Mouse (Mus musculus) thymus, adult 18-20 months (tissue): ENCODE results near the gene Kcnj4.

ENCODE experiments used
- DNase-seq, 2 experiments: peaks; one replicate each; pipeline ENCODE4 v3.0.0; 2022; ENCODE audit warnings: mixed read lengths in 2 of 2

The Kcnj4 gene

GRCm38 (mm10) chr15:79455106-79455810 lies 49.8 kb downstream of the Kcnj4 start, which contains the start of gene Csnk1e:
TSS of gene Csnk1e (minus strand) at chr15:79455566.
- DNase-seq, result peak; percentile 38 to 47

- no peak for DNase-seq
Measured at GRCm38 (mm10) chr15:79453831-79454230, 51.2 kb downstream of the Kcnj4 start.

GRCm38 (mm10) chr15:79448041-79448440 lies 57.0 kb downstream of the Kcnj4 start:
- no peak for DNase-seq

DNA sequence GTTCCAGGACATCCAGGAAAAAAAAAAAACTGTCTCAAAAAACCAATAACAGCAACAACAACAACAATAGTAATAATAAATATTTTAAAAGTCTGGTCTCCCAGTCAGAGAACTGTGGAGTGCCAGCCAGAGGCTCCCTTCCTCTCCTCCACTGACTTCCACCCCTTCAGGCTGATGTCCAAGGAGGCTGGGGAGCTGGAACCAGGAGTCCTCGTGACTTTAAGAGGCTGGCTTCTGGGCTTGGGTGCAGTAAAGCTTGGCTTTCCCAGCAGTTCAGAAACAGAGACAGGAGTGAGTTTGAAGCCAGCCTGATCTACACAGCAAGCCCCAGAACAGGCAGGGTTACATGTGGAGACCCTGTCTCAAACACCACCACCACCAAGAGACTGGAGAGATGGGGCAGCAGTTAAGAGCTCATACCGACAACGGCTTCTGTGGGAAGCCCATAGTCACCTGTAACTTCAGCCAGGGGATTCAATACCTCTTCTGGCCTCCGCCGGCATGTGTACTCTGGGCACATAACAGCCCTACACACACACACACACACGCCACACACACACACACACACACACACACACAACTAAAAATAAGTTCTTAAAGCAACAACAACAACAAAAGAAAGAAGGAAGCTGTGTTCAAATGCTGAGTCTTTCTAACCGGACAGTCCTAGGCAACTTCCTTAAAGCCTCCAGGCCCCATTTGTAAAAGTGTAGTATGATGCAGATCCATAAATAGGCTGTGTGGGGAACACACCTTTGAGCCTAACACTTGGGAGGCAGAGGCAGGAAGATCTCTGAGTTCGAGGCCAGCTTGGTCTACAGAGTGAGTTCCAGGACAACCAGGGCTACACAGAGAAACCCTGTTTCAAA lies 59.0 kb downstream of the Kcnj4 start:
- DNase-seq, result no peak

- DNase-seq, result no peak
Measured at GRCm38 (mm10) chr15:79443856-79444410, 61.1 kb downstream of the Kcnj4 start.

- no peak for DNase-seq
Measured at GRCm38 (mm10) chr15:79442961-79443518, 62.0 kb downstream of the Kcnj4 start.

DNA sequence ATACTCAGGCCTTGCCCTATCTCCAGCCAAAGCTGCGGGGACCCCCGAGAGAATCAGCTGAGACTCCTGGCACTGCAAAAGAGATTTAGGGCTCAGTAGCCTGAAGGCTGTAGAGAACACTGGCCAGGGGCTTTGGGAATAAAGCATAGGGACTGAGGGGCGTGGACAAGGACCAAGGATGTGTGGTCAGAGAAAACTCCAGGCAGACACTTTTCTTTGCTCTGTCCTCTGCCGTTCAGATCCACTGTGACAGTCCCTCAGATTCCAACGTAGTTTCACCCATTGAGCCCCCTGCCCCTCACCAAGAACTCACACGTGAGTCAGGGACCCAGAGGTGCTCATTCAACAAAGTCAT lies 62.8 kb downstream of the Kcnj4 start:
- no peak for DNase-seq

- peak; percentile 60 to 64 for DNase-seq
Measured at GRCm38 (mm10) chr15:79441331-79442256, 63.4 kb downstream of the Kcnj4 start.

DNA sequence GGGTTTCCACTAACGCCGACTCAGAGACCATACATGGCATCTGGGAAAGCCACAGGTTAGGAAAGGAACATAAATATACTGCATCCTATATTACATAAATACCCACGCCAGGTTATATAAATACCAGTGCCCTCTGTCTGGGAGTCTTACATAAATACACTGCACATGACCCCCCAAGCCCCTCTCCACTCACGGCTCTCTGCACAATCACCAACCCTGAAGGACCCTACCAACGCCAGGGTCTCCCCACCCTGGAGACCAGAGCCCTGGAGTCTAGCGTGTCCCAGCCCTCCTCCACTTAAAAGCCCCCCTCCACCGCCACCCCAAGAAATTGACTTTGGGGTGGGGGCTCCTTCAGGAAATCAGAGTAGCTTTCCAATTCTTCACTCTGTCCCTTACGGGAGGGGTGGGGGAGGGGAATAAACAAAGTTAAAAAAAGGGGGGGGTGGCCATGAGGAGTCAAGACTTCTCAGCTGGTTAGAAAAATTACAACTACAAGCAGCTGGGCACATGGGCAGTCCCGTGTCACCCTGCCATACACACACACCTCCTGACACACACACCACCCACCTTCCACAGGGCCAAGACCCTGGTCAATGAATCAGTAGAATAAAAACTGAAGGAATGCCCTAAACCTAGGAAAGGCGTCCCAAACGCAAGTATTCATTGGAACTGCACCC lies 64.2 kb downstream of the Kcnj4 start:
- DNase-seq, result no peak

DNA sequence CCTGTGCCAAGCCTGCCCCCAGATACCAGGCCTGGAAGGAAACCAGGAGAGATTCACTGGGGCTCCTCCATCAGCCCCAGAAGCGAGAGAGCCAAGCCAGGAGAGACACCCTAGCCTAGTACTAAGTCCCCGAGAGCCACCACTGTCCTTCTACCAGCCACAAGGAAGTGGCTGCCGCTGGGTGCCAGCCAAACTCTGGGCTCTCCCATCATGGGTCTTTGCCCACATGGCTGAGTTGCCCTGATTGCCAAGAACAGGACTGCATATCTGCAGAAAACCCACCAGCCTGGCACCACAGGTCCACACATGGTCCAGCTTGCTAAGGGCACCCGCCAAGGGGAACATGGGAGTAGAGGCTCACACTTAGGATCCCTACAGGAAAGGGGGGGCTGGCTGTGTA lies 64.8 kb downstream of the Kcnj4 start:
- no peak for DNase-seq

- no peak for DNase-seq
Measured at GRCm38 (mm10) chr15:79439386-79439785, 65.7 kb downstream of the Kcnj4 start.

DNA sequence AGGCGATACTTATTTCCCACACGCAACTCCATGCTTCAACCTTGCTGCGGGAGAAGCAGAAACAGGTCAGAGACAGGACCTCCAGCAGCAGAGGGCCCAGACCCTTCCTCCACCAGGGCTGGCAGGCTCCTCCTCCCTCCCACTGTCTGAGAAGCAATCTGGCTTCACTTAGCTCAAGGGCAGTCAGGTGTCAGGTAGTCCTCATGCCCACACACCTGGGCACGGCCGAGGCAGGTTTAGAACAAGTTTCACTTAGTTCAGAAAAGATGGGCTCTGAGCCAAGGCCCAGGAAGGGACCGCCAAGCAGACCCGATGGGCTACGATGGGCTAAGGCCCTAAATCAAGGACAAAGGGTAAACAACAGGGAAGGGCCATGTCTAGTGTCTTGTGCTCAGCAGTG lies 66.2 kb downstream of the Kcnj4 start:
- DNase-seq, result no peak

- no peak for DNase-seq
Measured at GRCm38 (mm10) chr15:79438209-79438810, 66.7 kb downstream of the Kcnj4 start.

DNA sequence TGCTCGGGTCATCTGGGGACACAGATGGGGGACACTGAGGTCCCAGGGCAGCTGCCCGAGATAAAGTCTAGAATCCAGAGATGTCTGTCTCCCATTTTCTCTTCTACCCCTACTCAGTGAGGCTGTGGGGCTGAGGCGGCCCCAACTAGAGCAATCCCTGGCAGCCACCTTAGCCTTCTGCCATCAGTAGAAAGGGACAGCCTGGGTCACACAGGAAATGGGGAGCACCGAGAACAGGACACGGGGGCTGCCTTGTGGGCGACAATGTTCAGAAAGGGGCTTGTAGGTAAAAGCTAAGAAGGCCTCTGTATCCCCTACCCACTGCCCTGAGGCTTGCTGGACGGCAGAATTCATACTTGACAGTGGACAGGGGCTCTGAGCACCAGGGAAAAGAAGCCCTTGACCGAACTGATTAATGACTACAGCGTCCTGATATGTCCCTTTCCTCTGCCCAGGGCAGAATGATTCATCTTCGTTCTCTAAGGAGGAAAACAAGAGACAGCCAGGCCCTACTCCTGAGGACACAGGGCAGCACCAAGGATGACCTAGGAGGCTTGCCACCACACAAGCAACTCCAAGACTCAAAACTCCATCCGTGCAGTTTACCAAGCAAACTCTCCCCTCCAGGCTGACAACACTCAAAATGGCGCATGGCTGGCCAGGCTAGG lies 67.4 kb downstream of the Kcnj4 start:
- no peak for DNase-seq

DNA sequence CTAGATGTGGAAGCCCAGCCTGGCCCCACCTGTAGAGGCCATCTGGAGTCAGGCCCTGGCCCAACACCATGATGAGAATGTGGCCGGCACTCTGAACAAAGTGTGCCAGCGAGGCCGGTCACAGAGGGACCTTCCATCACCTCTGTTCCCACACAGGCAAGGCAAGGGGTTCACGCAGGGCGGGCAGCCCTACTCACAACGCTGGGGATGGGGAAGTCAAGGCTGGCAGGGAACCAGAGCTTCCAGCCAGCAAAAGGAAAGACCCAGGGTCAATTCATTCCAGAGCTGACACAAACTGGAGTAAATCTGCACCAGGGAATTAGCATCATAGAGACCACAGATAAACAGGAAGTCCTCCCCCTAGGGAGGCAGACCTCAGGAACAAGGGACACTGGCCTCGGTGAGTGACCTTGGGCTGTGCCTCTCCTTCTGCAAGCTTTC lies 68.5 kb downstream of the Kcnj4 start:
- DNase-seq, result no peak

GRCm38 (mm10) chr15:79435191-79435671 lies 69.8 kb downstream of the Kcnj4 start:
- DNase-seq, result no peak
